Mouse (Mus musculus): ENCODE results near the gene Spsb3. TPM values are rescaled to one million over a fixed set of nuclear protein-coding genes. Genes with fewer than 3 reads are reported as not detected.

Spsb3 gene
- polyA plus RNA-seq, 1 experiment: 10.5 TPM

DNA sequence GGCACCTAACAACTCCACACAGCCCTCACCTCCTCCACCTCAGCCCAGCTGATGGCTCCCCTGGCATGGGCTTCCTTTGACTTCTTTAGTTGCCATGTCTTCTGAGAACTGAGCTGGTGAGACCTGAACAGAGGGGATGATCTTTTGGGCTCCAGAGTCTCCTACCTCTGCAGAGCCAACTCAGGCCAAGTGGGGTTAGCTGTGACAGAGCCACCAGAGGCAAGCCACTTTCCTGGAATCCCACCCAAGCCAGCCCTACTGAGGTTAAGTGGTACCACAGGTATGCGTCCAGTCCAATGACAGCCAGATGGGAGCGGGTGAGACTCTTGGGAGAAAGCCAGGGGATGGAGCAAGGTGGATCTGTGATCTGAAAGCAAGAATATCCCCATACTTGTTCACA lies 6.8 kb downstream of the Spsb3 start:
- H3K9me3 ChIP-seq (replicated peaks; ENCODE audit: control insufficient read depth, insufficient read depth, low read length, poor library complexity, severe bottlenecking): no peaks in the 10 kb centered on the region
- no peaks in the 10 kb centered on the region for H3K27me3 ChIP-seq (ENCODE audit: control insufficient read depth, insufficient read depth, low read length, poor library complexity, severe bottlenecking)
- H3K27ac ChIP-seq (ENCODE audit: insufficient read depth, low read length): no peak overlapping the region
- TF ChIP-seq POLR2A (IDR thresholded peaks at IDR 0.05; ENCODE audit: insufficient read depth, low read length): no peak
- no peak for TF ChIP-seq CTCF (IDR thresholded peaks at IDR 0.05; ENCODE audit: low read depth, low read length)
- TF ChIP-seq EP300 (IDR thresholded peaks at IDR 0.05; ENCODE audit: insufficient read depth, low read depth, low read length): no peak
- H3K9ac ChIP-seq (ENCODE audit: low read depth, poor library complexity, severe bottlenecking): no peak overlapping the region
- no peaks in the 10 kb centered on the region for H3K36me3 ChIP-seq (ENCODE audit: control insufficient read depth, insufficient read depth, low read length, poor library complexity, severe bottlenecking)
- no peaks in the 10 kb centered on the region for H3K4me1 ChIP-seq (ENCODE audit: control insufficient read depth, insufficient read depth, low read length)
- H3K4me3 ChIP-seq (ENCODE audit: low read depth, low read length): no peak overlapping the region

- Histone ChIP-seq H3K27ac (ENCODE audit: insufficient read depth, low read length) (no peak overlapping the region), H3K4me1 (ENCODE audit: control insufficient read depth, insufficient read depth, low read length) (no peaks in the 10 kb centered on the region), H3K9me3 (replicated peaks; ENCODE audit: control insufficient read depth, insufficient read depth, low read length, poor library complexity, severe bottlenecking) (no peaks in the 10 kb centered on the region), H3K4me3 (ENCODE audit: low read depth, low read length) (peak overlapping the region; percentile 77), H3K36me3 (ENCODE audit: control insufficient read depth, insufficient read depth, low read length, poor library complexity, severe bottlenecking) (no peaks in the 10 kb centered on the region), H3K27me3 (ENCODE audit: control insufficient read depth, insufficient read depth, low read length, poor library complexity, severe bottlenecking) (no peaks in the 10 kb centered on the region), H3K9ac (ENCODE audit: low read depth, poor library complexity, severe bottlenecking) (peak overlapping the region; percentile 68)
- no peak for TF ChIP-seq POLR2A (IDR thresholded peaks at IDR 0.05; ENCODE audit: insufficient read depth, low read length)
- no peak for TF ChIP-seq EP300 (IDR thresholded peaks at IDR 0.05; ENCODE audit: insufficient read depth, low read depth, low read length)
- TF ChIP-seq CTCF (IDR thresholded peaks at IDR 0.05; ENCODE audit: low read depth, low read length): no peak
Observed at GRCm38 (mm10) chr17:24894061-24894994, 7.9 kb downstream of the Spsb3 start.

GRCm38 (mm10) chr17:24894995-24895547 lies 8.6 kb downstream of the Spsb3 start, which contains the start of the genes Eme2 and Mrps34:
Gene Eme2 (minus strand): TSS chr17:24895087.
Gene Mrps34 (plus strand): TSS chr17:24895116.
- H3K36me3 ChIP-seq (ENCODE audit: control insufficient read depth, insufficient read depth, low read length, poor library complexity, severe bottlenecking): no peaks in the 10 kb centered on the region
- H3K9ac ChIP-seq (ENCODE audit: low read depth, poor library complexity, severe bottlenecking): peak within 1 kb of the TSS; percentile 68
- H3K4me3 ChIP-seq (ENCODE audit: low read depth, low read length): peak within 1 kb of the TSS; percentile 77
- H3K27ac ChIP-seq (ENCODE audit: insufficient read depth, low read length): no peak within 1 kb of the TSS
- peak; percentile 17 for TF ChIP-seq POLR2A (IDR thresholded peaks at IDR 0.05; ENCODE audit: insufficient read depth, low read length)
- TF ChIP-seq CTCF (IDR thresholded peaks at IDR 0.05; ENCODE audit: low read depth, low read length): no peak
- 0 out of 2 replicates have a peak, but pooled peaks have one; percentile 9 for TF ChIP-seq EP300 (IDR thresholded peaks at IDR 0.05; ENCODE audit: insufficient read depth, low read depth, low read length)
- no peaks in the 10 kb centered on the region for H3K27me3 ChIP-seq (ENCODE audit: control insufficient read depth, insufficient read depth, low read length, poor library complexity, severe bottlenecking)
- no peaks in the 10 kb centered on the region for H3K9me3 ChIP-seq (replicated peaks; ENCODE audit: control insufficient read depth, insufficient read depth, low read length, poor library complexity, severe bottlenecking)
- no peaks in the 10 kb centered on the region for H3K4me1 ChIP-seq (ENCODE audit: control insufficient read depth, insufficient read depth, low read length)

- peak overlapping the region; percentile 68 for H3K9ac ChIP-seq (ENCODE audit: low read depth, poor library complexity, severe bottlenecking)
- H3K36me3 ChIP-seq (ENCODE audit: control insufficient read depth, insufficient read depth, low read length, poor library complexity, severe bottlenecking): peaks cover under 1% of the 10 kb centered on the region; the same call in 1 of the 2 replicates
- no peak overlapping the region; the same call in 1 of the 2 replicates for H3K27ac ChIP-seq (ENCODE audit: insufficient read depth, low read length)
- H3K9me3 ChIP-seq (replicated peaks; ENCODE audit: control insufficient read depth, insufficient read depth, low read length, poor library complexity, severe bottlenecking): no peaks in the 10 kb centered on the region
- TF ChIP-seq POLR2A (IDR thresholded peaks at IDR 0.05; ENCODE audit: insufficient read depth, low read length): no peak
- TF ChIP-seq EP300 (IDR thresholded peaks at IDR 0.05; ENCODE audit: insufficient read depth, low read depth, low read length): no peak
- TF ChIP-seq CTCF (IDR thresholded peaks at IDR 0.05; ENCODE audit: low read depth, low read length): no peak
- no peaks in the 10 kb centered on the region for H3K4me1 ChIP-seq (ENCODE audit: control insufficient read depth, insufficient read depth, low read length)
- no peaks in the 10 kb centered on the region for H3K27me3 ChIP-seq (ENCODE audit: control insufficient read depth, insufficient read depth, low read length, poor library complexity, severe bottlenecking)
- H3K4me3 ChIP-seq (ENCODE audit: low read depth, low read length): peak overlapping the region; percentile 77
Observed at GRCm38 (mm10) chr17:24895571-24896240, 9.3 kb downstream of the Spsb3 start.

DNA sequence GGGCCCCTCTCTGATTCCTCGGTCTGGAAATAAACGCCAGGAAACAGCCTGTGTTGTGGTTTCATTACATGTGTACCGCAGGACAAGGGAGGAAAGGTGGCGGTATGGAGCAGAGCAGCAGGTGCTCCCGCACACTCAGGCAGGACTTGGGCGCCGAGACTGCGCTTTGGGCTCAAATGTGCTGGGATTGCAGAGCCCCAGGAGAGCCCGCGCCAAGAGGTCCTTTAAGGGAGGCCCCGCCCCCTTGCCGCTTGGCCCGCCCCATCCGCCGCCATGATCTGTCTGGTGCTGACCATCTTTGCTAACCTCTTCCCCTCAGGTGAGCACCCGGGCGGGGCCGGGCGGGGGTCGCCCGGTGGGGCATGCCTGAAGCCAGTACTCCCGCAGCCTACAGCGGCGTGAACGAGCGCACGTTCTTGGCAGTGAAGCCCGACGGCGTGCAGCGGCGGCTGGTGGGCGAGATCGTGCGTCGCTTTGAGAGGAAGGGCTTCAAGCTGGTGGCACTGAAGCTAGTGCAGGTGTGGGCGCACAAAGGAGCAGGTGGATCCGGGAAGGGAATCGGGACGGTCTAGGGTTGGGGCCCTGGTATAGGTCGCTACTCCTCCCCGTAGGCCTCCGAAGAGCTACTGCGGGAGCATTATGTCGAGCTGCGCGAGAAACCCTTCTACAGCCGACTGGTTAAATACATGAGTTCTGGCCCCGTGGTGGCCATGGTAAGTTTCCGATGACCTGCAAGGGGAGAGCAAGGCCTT lies 10.0 kb downstream of the Spsb3 start, which contains the start of gene Nme3:
Gene Nme3, plus strand, starts transcription at position 260 of the 752 bp plus-strand sequence.
- H3K4me3 ChIP-seq (ENCODE audit: low read depth, low read length): peak within 1 kb of the TSS; percentile 92
- TF ChIP-seq EP300 (IDR thresholded peaks at IDR 0.05; ENCODE audit: insufficient read depth, low read depth, low read length): 0 out of 2 replicates have a peak, but pooled peaks have one; percentile 5
- no peak for TF ChIP-seq CTCF (IDR thresholded peaks at IDR 0.05; ENCODE audit: low read depth, low read length)
- TF ChIP-seq POLR2A (IDR thresholded peaks at IDR 0.05; ENCODE audit: insufficient read depth, low read length): peak; percentile 19
- peak within 1 kb of the TSS; percentile 68 for H3K9ac ChIP-seq (ENCODE audit: low read depth, poor library complexity, severe bottlenecking)
- H3K36me3 ChIP-seq (ENCODE audit: control insufficient read depth, insufficient read depth, low read length, poor library complexity, severe bottlenecking): peaks cover 3% of the 10 kb centered on the region; the same call in 1 of the 2 replicates
- no peaks in the 10 kb centered on the region for H3K9me3 ChIP-seq (replicated peaks; ENCODE audit: control insufficient read depth, insufficient read depth, low read length, poor library complexity, severe bottlenecking)
- H3K27ac ChIP-seq (ENCODE audit: insufficient read depth, low read length): peak within 1 kb of the TSS; percentile 69
- no peaks in the 10 kb centered on the region for H3K27me3 ChIP-seq (ENCODE audit: control insufficient read depth, insufficient read depth, low read length, poor library complexity, severe bottlenecking)
- H3K4me1 ChIP-seq (ENCODE audit: control insufficient read depth, insufficient read depth, low read length): no peaks in the 10 kb centered on the region
